Mouse (Mus musculus): ENCODE results near the gene Zfyve16. TPM values are rescaled to one million over a fixed set of nuclear protein-coding genes. Genes with fewer than 3 reads are reported as not detected.
A peak's percentile ranks its signal among the peaks of the same experiment; 100 is the strongest.

Zfyve16 gene
- polyA plus RNA-seq (2014; fragmentation: Nextera tagmentation; extraction: Ambion mirVana) = 13.1 and 13.7 TPM in 2 replicates

GRCm38 (mm10) chr13:92530721-92531211 is at the start of gene Zfyve16:
TSS of gene Zfyve16 (minus strand) at chr13:92530868.
- no peaks in the 10 kb centered on the region for H3K27me3 ChIP-seq (ENCODE audit: control insufficient read depth, insufficient read depth, low read length)
- DNase-seq (ENCODE audit: low spot score) (peak; percentile 99), ATAC-seq (ENCODE audit: low FRiP score) (peak; percentile 98)
- H3K4me1 ChIP-seq (replicated peaks; ENCODE audit: control insufficient read depth, insufficient read depth, low read length) = peaks cover 8% of the 10 kb centered on the region
- peak within 1 kb of the TSS; percentile 75 for H3K4me2 ChIP-seq (replicated peaks)
- WGBS = 0% methylated on average over 46 of the region's 46 CpGs
- H3K27ac ChIP-seq = peak within 1 kb of the TSS; percentile 94
- no peaks in the 10 kb centered on the region for H3K9me3 ChIP-seq (ENCODE audit: control insufficient read depth, low read length)
- H3K36me3 ChIP-seq (replicated peaks; ENCODE audit: control insufficient read depth, insufficient read depth) = 0 out of 2 replicates have a peak, but pooled peaks cover 3% of the 10 kb centered on the region
- H3K4me3 ChIP-seq (replicated peaks; ENCODE audit: low read length) = peak within 1 kb of the TSS; percentile 84
- H3K9ac ChIP-seq = peak within 1 kb of the TSS; percentile 95

- no peak overlapping the region for H3K4me3 ChIP-seq (replicated peaks; ENCODE audit: low read length)
- H3K4me2 ChIP-seq (replicated peaks) = no peak overlapping the region
- H3K4me1 ChIP-seq (replicated peaks; ENCODE audit: control insufficient read depth, insufficient read depth, low read length) = no peaks in the 10 kb centered on the region
- H3K27me3 ChIP-seq (ENCODE audit: control insufficient read depth, insufficient read depth, low read length) = no peaks in the 10 kb centered on the region
- H3K9me3 ChIP-seq (ENCODE audit: control insufficient read depth, low read length) = no peaks in the 10 kb centered on the region
- no peak overlapping the region for H3K27ac ChIP-seq
- DNase-seq (ENCODE audit: low spot score) = no peak
- no peak for ATAC-seq (ENCODE audit: low FRiP score)
- WGBS = 83% methylated on average over 4 of the region's 4 CpGs
- no peaks in the 10 kb centered on the region for H3K36me3 ChIP-seq (replicated peaks; ENCODE audit: control insufficient read depth, insufficient read depth)
- no peak overlapping the region for H3K9ac ChIP-seq
Measured at GRCm38 (mm10) chr13:92578210-92578609, 47.5 kb upstream of the Zfyve16 start.

GRCm38 (mm10) chr13:92576688-92577087 is 46.0 kb upstream of the Zfyve16 start:
- Histone ChIP-seq H3K4me1 (replicated peaks; ENCODE audit: control insufficient read depth, insufficient read depth, low read length) (no peaks in the 10 kb centered on the region), H3K4me2 (replicated peaks) (no peak overlapping the region), H3K4me3 (replicated peaks; ENCODE audit: low read length) (no peak overlapping the region), H3K9me3 (ENCODE audit: control insufficient read depth, low read length) (no peaks in the 10 kb centered on the region), H3K27me3 (ENCODE audit: control insufficient read depth, insufficient read depth, low read length) (no peaks in the 10 kb centered on the region), H3K27ac (no peak overlapping the region), H3K36me3 (replicated peaks; ENCODE audit: control insufficient read depth, insufficient read depth) (no peaks in the 10 kb centered on the region), H3K9ac (no peak overlapping the region)
- 44% methylated on average over 6 of the region's 6 CpGs for WGBS
- DNase-seq (ENCODE audit: low spot score) (no peak), ATAC-seq (ENCODE audit: low FRiP score) (no peak)

DNA sequence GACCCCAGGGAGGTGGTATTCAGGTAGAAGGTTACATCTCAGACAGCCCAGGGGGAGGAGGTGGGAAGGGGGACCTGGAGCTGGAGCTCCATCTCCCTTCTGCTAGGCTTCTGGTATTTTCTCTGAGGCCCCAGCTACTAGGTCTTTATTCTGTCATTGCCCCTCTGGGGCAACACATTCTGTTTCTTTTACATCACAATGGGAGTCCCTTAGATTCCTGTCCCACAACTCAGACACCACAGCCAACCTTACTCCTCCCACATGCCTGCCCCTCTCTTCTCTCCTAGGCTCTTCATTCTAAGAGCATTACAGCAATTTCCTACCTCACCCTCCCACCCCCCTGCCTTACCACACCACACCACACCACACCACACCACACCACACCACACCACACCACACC is 45.4 kb upstream of the Zfyve16 start, which contains the start of gene Spz1:
Gene Spz1 (minus strand): TSS at position 101 of the 400 bp plus-strand sequence.
- no peaks in the 10 kb centered on the region for H3K36me3 ChIP-seq (replicated peaks; ENCODE audit: control insufficient read depth, insufficient read depth)
- no peaks in the 10 kb centered on the region for H3K9me3 ChIP-seq (ENCODE audit: control insufficient read depth, low read length)
- no peak within 1 kb of the TSS for H3K9ac ChIP-seq
- DNase-seq (ENCODE audit: low spot score) (no peak), ATAC-seq (ENCODE audit: low FRiP score) (no peak)
- H3K27ac ChIP-seq = no peak within 1 kb of the TSS
- H3K27me3 ChIP-seq (ENCODE audit: control insufficient read depth, insufficient read depth, low read length) = no peaks in the 10 kb centered on the region
- no peaks in the 10 kb centered on the region for H3K4me1 ChIP-seq (replicated peaks; ENCODE audit: control insufficient read depth, insufficient read depth, low read length)
- no peak within 1 kb of the TSS for H3K4me2 ChIP-seq (replicated peaks)
- no peak within 1 kb of the TSS for H3K4me3 ChIP-seq (replicated peaks; ENCODE audit: low read length)

GRCm38 (mm10) chr13:92559429-92559828 is 28.8 kb upstream of the Zfyve16 start:
- Histone ChIP-seq H3K4me3 (replicated peaks; ENCODE audit: low read length) (no peak overlapping the region), H3K4me2 (replicated peaks) (no peak overlapping the region), H3K27me3 (ENCODE audit: control insufficient read depth, insufficient read depth, low read length) (no peaks in the 10 kb centered on the region), H3K9me3 (ENCODE audit: control insufficient read depth, low read length) (no peaks in the 10 kb centered on the region), H3K36me3 (replicated peaks; ENCODE audit: control insufficient read depth, insufficient read depth) (no peaks in the 10 kb centered on the region), H3K27ac (no peak overlapping the region), H3K9ac (no peak overlapping the region), H3K4me1 (replicated peaks; ENCODE audit: control insufficient read depth, insufficient read depth, low read length) (no peaks in the 10 kb centered on the region)
- ATAC-seq (ENCODE audit: low FRiP score) (no peak), DNase-seq (ENCODE audit: low spot score) (no peak)
- WGBS = 75% methylated on average over 5 of the region's 5 CpGs

- DNase-seq (ENCODE audit: low spot score) = no peak
Measured at GRCm38 (mm10) chr13:92557229-92557628, 26.6 kb upstream of the Zfyve16 start.

DNA sequence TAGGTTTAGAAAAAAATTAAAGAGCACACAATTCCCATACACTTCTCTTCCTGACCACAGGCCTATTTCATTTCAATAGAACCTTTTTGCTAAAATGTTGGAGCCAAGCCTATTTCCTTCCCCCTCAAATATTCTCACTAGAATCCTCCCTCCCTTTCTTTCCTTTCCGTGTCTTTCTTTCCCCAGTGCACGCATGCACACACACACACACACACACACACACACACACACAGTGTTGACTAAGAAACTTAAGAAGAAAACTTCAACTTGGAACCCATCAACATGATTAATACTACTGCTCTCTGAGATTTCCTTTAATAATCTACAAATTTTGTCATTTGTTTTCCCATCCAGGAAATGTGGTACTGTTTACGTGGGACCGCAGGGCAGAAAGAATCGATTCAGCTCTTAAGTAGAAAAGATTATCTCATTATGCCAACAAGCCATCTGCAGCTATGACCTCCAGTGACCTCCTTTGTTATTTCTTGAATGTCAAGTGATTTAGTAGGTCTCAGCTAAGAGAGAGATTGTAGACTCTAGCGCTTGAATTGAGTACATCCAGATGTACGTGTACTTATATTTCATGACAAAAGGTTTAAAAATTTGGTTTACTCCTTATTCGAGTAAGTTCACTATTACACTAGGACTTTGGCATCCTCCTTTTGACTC is 25.9 kb upstream of the Zfyve16 start:
- Histone ChIP-seq H3K9me3 (ENCODE audit: control insufficient read depth, low read length) (no peaks in the 10 kb centered on the region), H3K27ac (no peak overlapping the region), H3K9ac (no peak overlapping the region), H3K27me3 (ENCODE audit: control insufficient read depth, insufficient read depth, low read length) (no peaks in the 10 kb centered on the region), H3K36me3 (replicated peaks; ENCODE audit: control insufficient read depth, insufficient read depth) (no peaks in the 10 kb centered on the region), H3K4me3 (replicated peaks; ENCODE audit: low read length) (no peak overlapping the region), H3K4me1 (replicated peaks; ENCODE audit: control insufficient read depth, insufficient read depth, low read length) (no peaks in the 10 kb centered on the region), H3K4me2 (replicated peaks) (no peak overlapping the region)
- 28% methylated on average over 8 of the region's 8 CpGs for WGBS
- DNase-seq (ENCODE audit: low spot score) (no peak), ATAC-seq (ENCODE audit: low FRiP score) (no peak)

More at GRCm38 (mm10) chr13:92557229-92557628, 26.6 kb upstream of the Zfyve16 start:
- no peaks in the 10 kb centered on the region for H3K36me3 ChIP-seq (replicated peaks; ENCODE audit: control insufficient read depth, insufficient read depth)
- 61% methylated on average over 2 of the region's 2 CpGs for WGBS
- no peak overlapping the region for H3K4me2 ChIP-seq (replicated peaks)
- H3K4me1 ChIP-seq (replicated peaks; ENCODE audit: control insufficient read depth, insufficient read depth, low read length) = no peaks in the 10 kb centered on the region
- ATAC-seq (ENCODE audit: low FRiP score) = no peak
- no peak overlapping the region for H3K4me3 ChIP-seq (replicated peaks; ENCODE audit: low read length)
- no peak overlapping the region for H3K27ac ChIP-seq
- no peak overlapping the region for H3K9ac ChIP-seq
- no peaks in the 10 kb centered on the region for H3K27me3 ChIP-seq (ENCODE audit: control insufficient read depth, insufficient read depth, low read length)
- no peaks in the 10 kb centered on the region for H3K9me3 ChIP-seq (ENCODE audit: control insufficient read depth, low read length)

DNA sequence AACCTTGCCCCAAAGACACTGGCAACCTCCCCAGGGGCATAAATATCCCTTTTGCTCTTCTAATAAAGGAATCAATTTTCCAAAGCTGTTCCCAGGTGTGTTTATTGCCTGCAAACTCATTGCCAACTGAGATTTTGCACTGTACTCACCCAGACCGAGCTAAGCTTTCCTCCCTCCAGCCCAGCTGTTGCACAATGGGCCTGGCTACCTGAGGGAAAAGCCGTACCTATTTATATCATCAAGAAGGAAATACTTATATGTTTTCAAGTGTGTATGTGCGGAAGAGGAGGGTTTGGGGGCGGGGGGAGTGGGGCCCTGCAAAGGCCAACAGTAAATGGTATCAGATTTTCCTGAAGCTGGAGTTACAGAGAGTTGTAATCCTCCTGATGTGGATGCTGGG is 16.4 kb upstream of the Zfyve16 start:
- H3K4me1 ChIP-seq (replicated peaks; ENCODE audit: control insufficient read depth, insufficient read depth, low read length) = no peaks in the 10 kb centered on the region
- no peaks in the 10 kb centered on the region for H3K27me3 ChIP-seq (ENCODE audit: control insufficient read depth, insufficient read depth, low read length)
- no peak overlapping the region for H3K4me3 ChIP-seq (replicated peaks; ENCODE audit: low read length)
- DNase-seq (ENCODE audit: low spot score) (no peak), ATAC-seq (ENCODE audit: low FRiP score) (no peak)
- H3K36me3 ChIP-seq (replicated peaks; ENCODE audit: control insufficient read depth, insufficient read depth) = no peaks in the 10 kb centered on the region
- 0 out of 2 replicates have a peak, but pooled peaks cover 17% of the 10 kb centered on the region for H3K9me3 ChIP-seq (ENCODE audit: control insufficient read depth, low read length)
- H3K27ac ChIP-seq = no peak overlapping the region
- WGBS = 91% methylated on average over 4 of the region's 4 CpGs
- no peak overlapping the region for H3K9ac ChIP-seq
- no peak overlapping the region for H3K4me2 ChIP-seq (replicated peaks)

DNA sequence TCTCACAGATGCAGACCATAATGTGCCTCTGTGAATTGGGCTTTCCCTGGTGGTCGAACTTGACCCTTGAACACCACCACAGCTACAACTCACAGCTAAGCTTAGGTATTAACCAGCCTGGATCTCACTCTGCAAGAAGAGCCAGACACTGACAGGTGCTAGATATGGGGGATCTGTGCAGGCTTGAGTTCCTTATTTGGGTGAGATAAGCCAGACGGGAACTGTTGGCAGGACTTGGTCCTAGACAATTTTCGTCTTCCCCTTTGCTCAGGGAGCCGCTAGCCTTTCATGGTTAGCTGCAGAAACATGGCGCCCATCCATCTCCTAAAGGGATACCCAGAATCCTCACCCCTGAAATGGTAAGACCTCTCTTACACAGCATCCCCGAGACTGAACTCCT is 10.3 kb upstream of the Zfyve16 start:
- ATAC-seq (ENCODE audit: low FRiP score) (no peak), DNase-seq (ENCODE audit: low spot score) (no peak)
- Histone ChIP-seq H3K27me3 (ENCODE audit: control insufficient read depth, insufficient read depth, low read length) (no peaks in the 10 kb centered on the region), H3K9ac (no peak overlapping the region), H3K27ac (no peak overlapping the region), H3K4me3 (replicated peaks; ENCODE audit: low read length) (no peak overlapping the region), H3K4me2 (replicated peaks) (no peak overlapping the region), H3K4me1 (replicated peaks; ENCODE audit: control insufficient read depth, insufficient read depth, low read length) (no peaks in the 10 kb centered on the region), H3K36me3 (replicated peaks; ENCODE audit: control insufficient read depth, insufficient read depth) (no peaks in the 10 kb centered on the region), H3K9me3 (ENCODE audit: control insufficient read depth, low read length) (no peaks in the 10 kb centered on the region)
- 90% methylated on average over 6 of the region's 6 CpGs for WGBS

All from hindbrain, embryonic 14.5 days (tissue).